Mouse (Mus musculus): ENCODE results near the gene Xdh.

GRCm38 (mm10) chr17:73995907-73996645 lies 46.1 kb upstream of the Xdh start:
- TF ChIP-seq MYOG (IDR thresholded peaks at IDR 0.05; ENCODE audit: control insufficient read depth, extremely low read depth, insufficient read length) (no peak), CTCF (IDR thresholded peaks at IDR 0.05; ENCODE audit: control insufficient read depth, insufficient read depth, insufficient read length) (no peak), USF1 (IDR thresholded peaks at IDR 0.05; ENCODE audit: low read depth) (no peak), MAX (IDR thresholded peaks at IDR 0.05) (no peak), FOSL1 (IDR thresholded peaks at IDR 0.05; ENCODE audit: insufficient read depth, low read length, poor library complexity, severe bottlenecking) (no peak), MYOD1 (IDR thresholded peaks at IDR 0.05; ENCODE audit: control insufficient read depth, insufficient read length, low read depth) (no peak), CEBPB (IDR thresholded peaks at IDR 0.05; ENCODE audit: low read depth) (no peak)

All from C2C12 (cell line).